Mouse (Mus musculus) urinary bladder, adult 2 months (tissue): ENCODE data around the gene Dppa1. TPM values are rescaled to one million over a fixed set of nuclear protein-coding genes. Genes with fewer than 3 reads are reported as not detected.

Source experiments
- polyA plus RNA-seq: library from polyadenylated mRNA; depleted of rRNA; stranded (reverse); fragments of >200 nt; gene quantifications from 2 replicates; pipeline ENCODE4 v1.2.3, GENCODE M21; 2012; rRNA removed

The Dppa1 gene
- polyA plus RNA-seq, 1 experiment, result not detected

Other genes starting within 250 kb of the Dppa1 start
- gene Itk, start 239.7 kb downstream of the Dppa1 start, polyA plus RNA-seq, result 0.47 and 0.65 TPM in 2 replicates
- gene Fam71b, start 232.7 kb downstream of the Dppa1 start, polyA plus RNA-seq, result not detected in 2 replicates
- gene Med7, start 192.3 kb downstream of the Dppa1 start, polyA plus RNA-seq, result 37.6 and 38.1 TPM in 2 replicates
- gene Havcr2, start 174.3 kb downstream of the Dppa1 start, polyA plus RNA-seq, result 0.37 and 0.46 TPM in 2 replicates
- not detected in 2 replicates for gene Gm12169, start 105.0 kb downstream of the Dppa1 start, polyA plus RNA-seq
- not detected in 2 replicates for gene BC053393, start 57.7 kb downstream of the Dppa1 start, polyA plus RNA-seq
- not detected in 2 replicates for gene Timd2, start 77.8 kb upstream of the Dppa1 start, polyA plus RNA-seq
- gene Havcr1, start 105.8 kb upstream of the Dppa1 start, polyA plus RNA-seq, result 0.04 and 0.23 TPM in 2 replicates
- gene Timd4, start 181.5 kb upstream of the Dppa1 start, polyA plus RNA-seq, result 3.1 and 3.3 TPM in 2 replicates